Mouse (Mus musculus): ENCODE measurements around the gene Ccl6.

The Ccl6 gene

DNA sequence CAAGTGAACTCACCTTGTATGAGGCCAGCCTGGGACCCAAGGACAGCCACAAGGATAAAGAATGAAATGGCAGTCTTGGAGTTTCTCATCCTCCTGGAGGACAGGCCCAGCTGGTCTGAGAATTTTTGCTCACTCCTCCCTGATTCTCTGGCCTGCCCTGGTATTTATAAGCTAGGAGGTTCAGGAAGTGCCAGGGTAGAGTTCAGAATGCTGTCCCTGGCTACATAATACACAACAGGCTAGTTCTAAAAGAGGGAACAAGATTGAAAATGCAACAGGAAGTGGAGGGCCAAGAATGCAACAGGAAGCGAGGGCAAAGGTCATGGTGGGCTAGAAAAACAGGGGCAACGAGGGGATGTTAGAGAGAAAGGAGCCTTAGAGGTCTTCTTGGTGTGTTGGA lies at the start of gene Ccl6:
TSS of gene Ccl6 (minus strand) at position 235 of the 400 bp plus-strand sequence.
- no peak for DNase-seq (ENCODE audit: low spot score)

DNA sequence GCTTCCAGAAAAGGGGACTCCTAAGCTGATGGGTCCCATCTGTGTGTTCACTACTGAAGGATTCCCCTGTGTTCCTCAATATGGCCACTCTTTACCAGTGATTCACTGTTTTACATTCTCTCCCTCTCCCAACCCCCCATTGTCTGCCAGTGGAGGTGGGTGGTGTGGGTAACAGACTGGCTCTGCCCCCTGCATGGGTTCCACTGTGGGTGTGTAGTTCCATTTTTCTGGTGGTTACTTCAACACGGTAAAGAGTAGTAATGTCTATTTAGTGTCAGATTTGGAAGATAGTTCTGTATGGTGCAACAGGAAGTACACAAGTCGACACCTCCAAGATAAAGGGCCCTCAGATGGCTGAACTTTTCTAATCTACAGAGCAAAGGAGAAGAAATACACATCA lies 48.3 kb upstream of the Ccl6 start:
- no peak for DNase-seq (ENCODE audit: low spot score)

DNA sequence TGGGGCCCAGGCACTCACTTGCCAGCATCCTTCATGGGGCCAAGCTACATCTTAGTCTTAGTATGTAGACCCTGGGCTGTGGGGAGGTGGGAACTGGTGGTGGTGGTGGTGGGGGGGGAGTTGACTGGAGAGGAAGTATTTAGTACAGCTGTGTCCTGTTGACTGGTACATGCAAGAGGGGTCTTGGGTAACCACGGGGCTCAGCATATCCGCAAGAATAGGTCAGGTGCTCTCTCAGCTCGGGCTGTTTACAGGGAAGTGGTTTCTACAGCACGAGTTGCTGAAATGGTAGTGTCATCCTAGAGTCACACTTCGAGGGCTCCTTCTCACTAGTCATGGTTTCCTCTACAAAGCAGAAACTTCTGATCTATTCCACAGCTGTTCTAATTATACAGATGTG lies 47.3 kb upstream of the Ccl6 start:
- peak; percentile 43 for DNase-seq (ENCODE audit: low spot score)

DNA sequence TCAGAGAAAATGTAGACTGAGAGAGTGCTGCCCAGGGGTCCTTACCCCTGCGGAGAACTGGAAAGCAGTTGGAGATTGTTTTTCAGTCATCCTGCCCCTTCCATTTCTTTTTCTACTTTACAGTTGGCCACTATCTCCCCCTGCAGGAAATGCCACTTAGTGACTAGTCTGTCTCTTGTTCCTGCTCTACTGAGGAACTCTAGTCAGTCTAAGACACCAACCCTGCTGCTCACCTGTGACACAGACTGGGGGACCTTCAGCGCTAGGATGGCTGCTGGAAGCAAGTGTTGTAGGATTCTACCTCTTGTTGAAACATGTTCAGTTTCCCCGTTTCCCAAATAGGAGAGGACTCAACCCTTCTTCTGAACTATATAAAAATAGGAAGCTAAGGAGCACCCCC lies 46.6 kb upstream of the Ccl6 start:
- no peak for DNase-seq (ENCODE audit: low spot score)

DNA sequence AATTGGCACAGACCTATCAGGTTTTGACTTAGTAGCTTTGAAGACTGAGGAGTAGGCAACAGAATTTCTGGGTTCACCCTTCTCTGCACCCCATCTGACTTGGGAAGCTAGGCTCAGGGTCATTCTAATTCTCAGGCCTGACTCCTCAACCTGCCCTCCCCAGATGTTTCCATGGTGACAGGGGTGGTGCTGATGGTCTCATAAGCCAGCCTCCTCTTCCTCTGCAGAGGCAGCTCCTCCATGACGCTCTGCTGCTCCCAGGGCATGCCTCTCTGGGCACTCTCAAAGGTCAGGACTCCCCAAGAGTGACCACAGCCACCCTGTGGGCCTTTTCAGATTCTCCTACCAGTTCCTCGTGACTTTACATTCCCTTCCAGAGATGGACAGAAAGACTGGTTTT lies 46.0 kb upstream of the Ccl6 start:
- no peak for DNase-seq (ENCODE audit: low spot score)

DNA sequence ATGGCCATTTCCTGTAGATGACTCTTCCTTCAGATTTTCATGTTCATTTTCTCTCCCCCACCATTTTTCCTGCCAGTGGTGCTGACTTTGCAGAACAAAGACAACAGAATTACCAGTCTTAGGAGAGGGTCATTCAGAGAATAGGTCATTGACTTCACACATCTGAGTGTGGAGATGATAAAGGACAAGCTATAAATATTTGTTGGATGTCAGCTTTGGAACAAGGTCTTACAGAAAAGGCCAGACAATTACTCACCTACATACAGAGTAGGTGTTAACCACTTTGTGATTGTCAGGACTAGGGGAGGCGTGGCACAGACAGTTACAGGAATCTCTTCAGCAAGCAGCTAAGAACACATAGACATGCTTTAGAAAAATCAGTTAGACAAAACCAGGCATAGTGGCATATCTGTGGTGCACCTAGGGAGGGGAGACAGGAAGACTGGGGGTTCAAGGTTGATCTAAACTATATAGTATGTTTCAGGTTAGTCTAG lies 43.9 kb upstream of the Ccl6 start:
- no peak for DNase-seq (ENCODE audit: low spot score)

DNA sequence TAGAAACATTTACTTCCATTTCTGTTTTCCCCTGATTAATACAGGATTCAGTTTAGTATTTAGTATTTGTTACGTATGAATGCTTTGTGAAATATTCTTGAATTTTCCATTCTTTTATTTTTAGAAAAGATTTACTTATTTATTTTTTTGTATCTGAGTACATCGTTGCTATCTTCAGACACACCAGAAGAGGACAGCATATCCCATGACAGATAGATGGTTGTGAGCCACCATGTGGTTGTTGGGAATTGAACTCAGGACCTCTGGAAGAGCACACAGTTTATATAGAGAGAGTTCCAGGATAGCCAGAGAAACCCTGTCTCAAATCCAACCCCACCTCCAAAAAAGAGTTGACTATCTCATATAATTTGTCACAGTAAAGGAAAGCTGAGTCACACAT lies 42.0 kb upstream of the Ccl6 start:
- DNase-seq (ENCODE audit: low spot score): no peak

DNA sequence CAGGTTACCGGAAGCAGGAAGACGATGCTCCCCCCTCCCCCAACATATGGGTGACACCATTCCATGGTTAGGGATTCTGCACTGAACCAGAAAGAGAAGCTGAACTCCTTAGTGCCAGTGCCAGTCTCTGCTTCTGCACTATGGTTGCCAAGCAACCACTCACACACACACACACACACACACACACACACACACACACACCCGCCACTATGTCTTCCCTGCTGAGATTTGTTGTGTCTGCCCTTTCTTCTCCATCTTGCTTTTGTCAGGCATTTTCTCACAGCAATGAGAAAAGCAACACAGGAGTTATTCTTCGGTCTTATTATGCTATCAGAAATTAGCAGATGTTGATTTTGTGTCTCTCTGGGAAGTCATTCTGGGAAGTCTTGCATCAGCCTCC lies 41.5 kb upstream of the Ccl6 start:
- DNase-seq (ENCODE audit: low spot score): no peak

DNA sequence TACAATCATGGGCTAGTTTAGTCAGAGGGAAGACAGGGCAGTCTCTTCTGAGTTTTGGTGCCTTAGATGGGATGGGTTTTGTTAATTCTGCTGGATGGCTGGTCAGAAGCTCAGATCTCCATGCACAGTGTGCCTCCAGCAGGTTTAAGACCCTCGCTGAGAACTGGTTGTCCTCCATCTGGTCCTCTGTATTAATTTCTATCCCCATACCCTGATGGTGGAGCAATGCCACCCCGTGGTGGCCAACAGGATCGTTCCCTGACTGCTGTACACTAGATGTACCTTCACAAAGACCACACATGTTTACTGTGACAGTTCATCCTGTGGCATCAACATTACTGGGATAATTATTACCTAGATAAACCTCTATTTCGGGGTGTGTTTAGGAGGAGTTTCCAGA lies 39.9 kb upstream of the Ccl6 start:
- DNase-seq (ENCODE audit: low spot score): no peak

DNA sequence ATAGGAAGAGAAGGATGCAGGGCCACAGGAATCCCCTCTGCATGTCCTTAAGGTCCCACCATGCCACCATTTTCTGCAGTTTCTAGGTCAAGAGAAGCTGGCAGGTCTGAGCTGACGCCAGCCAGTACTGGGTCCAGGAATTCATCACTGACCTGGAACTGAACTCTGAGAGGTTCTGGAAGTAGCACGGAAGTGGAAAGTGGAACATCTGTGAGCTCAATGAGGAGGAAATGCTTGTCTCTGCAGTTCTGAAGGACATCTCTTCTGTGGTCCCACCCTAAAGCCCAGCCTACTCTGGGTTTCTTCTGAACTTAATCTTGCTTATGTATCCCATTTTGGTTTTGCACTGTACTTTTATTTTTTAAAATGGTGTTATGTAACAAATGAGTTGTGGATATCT lies 38.2 kb upstream of the Ccl6 start:
- DNase-seq (ENCODE audit: low spot score): no peak

DNA sequence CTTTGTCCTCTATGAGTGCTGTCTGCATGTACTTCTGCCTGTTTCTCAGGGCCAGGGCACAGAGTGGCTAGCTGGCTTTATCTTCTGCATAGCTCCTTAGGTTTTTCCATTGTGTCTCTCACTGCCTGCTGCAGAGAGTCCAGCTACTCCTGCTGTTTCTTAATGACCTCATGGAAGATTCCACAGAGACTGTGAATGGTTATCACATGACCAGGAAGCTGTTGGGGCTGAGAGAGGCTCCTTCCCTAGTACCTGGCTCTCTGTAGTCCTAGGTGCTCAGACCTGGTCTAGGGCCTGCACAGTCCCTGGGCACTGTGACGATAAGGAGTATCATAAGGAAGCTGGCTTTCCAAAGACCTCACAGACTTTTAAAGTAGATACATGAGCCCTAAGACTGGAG lies 37.7 kb upstream of the Ccl6 start:
- no peak for DNase-seq (ENCODE audit: low spot score)

DNA sequence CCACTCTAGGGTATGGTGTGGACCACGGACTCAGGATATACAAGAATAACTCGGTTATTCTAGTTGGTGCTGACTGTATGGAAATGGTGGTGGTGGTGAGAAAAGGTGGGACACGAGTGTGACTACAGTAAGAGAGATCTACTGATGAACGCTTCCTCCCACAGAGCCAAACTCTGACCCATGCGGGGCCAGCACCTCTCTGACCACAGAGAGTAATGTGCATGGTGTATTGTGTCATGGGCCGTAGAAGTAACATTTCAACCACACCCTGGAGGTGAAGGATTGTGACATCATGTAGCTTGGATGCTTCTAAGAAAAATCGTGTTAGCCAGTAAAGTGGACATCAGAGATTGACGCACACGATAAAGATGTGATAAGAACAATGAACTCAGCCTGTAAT lies 35.9 kb upstream of the Ccl6 start:
- DNase-seq (ENCODE audit: low spot score): no peak

DNA sequence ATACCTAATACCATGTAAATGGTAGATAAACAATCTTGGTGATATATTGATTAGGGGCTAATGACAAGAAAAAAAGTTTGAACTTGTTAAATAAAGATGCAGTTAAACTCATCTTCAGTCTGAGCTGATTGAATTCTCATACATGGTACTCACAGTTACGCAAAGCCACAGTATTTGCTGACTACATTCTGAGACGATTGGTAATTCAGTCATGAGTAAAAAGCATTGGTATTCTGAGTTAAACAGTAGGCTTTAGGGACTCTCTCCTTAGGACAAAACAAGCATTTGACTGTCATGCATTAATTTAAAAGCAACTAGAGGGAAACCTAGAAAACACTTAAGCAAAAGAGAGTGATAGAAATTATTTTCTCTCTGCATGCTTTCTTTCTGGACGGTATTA lies 30.7 kb upstream of the Ccl6 start:
- no peak for DNase-seq (ENCODE audit: low spot score)

DNA sequence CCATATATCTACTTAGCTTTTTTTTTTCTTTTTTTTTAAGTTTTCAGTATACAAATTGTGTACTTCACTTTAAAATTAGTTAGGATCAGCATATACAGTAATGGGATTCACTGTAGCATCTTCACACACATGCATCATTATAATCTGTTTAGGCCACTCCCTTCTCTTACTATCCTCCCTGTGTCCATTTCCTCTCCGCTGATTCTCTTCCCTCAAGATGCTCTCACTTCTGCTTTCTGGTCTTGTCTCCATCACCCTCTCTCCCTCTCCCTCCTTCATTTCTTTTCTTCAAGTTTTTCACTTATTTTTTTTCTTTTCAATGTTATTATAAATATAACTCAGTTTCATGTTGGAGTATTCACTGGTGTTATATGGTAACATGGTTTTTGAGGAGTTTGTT lies 26.1 kb upstream of the Ccl6 start:
- no peak for DNase-seq (ENCODE audit: low spot score)

DNA sequence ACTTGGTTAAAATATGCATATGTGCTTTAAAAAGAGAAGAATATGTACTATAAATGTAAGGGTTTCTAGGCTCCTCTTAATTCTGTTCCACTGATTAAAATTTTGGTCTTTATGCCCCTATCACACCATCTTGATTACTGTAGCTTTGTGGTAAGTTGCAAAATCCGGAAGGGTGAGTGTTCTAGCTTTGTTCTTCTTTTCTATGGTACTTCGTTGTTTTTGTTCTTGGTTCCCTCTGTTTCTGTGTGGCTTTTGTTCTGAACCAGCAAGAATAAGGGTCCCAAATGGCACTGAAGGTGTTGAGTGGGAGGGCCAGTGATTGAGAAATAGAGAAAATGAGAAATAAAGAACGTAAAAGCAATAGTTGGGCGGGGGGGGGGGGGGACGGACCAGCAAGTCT lies 25.4 kb upstream of the Ccl6 start:
- no peak for DNase-seq (ENCODE audit: low spot score)

DNA sequence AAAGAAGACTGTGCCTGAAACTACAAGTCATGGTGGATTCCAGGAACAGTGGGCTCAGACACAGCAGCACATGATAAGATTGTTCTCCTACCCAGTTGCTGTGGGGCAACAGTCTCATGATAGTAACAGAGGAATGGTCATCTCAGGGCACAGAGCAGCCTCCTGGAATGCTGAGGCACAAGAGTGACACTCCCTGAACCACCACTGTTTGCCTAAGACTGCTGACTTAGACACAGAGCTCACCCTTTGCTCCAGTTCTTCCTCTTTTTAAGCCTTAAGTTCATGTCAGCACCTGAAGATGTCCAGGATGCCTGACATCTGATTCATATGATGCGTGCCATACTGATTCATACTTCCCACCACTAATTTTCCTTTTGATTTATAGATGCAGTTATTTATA lies 23.7 kb upstream of the Ccl6 start:
- DNase-seq (ENCODE audit: low spot score): no peak

DNA sequence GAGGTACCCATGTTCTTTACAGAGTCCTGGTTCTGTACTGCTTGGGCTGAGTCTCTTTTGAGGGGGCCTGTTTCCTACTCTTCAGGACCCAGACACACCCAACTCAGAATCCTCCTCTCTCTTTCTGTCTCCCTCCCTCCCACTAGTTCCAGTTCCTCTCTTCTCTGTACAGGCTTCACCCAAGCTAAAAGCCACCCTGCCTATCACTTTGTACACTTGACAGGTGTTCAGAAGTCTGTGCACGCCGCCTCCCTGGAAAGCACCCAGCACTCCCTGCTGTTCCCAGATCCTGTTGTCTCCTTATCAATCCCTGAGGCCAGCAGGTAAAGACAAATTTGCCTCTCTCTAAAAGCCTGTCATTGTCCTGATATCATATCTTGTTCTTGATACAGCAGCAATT lies 18.0 kb upstream of the Ccl6 start:
- no peak for DNase-seq (ENCODE audit: low spot score)

DNA sequence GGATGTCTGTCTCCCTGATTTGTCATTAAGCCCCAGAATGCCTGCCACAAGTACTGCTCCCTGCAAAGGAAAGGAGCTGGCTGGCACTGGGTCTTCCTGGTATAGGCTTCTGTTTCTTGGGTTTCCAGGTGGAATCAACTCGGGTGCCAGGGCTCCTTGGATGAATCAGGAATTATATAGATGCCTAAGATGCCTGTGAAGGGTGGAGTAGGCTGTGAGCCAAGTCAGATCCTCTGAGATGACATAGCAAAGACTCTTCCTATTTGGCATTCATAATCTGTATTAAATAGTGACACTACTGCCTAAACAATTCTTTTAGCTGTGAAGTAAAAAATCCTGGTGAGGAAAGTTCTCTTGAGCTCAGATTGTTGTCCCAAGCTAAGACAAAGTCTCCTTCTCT lies 13.5 kb upstream of the Ccl6 start:
- DNase-seq (ENCODE audit: low spot score): no peak

DNA sequence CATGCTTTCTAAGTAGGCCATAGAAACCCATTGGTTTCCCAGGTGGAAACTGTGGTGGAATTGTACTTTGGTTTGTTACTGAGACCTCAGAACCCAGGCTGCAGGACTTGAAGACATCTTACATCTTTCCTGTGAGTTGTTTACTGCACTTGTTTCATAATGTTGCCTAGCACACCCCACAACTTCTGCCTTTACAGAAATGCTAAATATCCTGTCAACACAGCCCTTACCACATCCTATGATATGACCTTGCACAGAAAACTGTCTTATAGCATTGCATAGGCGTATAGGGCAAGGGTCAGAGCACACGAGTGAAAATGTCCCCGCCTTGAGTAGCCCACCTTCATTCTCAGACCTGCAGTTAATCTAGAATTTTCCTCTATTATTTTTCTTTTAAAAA lies 12.6 kb upstream of the Ccl6 start:
- no peak for DNase-seq (ENCODE audit: low spot score)

DNA sequence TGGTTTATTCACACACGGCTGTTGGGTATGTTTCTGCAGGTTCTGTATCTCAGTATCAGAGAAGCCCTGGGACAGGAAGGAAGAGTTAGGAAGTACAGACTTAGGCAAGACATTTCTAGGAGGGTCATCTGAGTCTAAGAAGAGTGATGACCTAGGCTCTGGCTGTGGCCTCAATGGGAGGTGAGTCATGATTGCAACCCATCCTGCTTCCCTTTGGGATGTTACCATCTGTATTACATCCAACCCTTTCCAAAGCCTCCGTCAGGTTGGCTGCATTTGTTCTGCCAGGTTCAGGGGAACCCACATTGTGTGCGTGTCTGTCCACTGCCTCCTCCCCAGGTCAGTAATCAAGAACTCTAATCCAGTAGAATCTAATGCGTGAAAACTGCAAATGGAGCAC lies 11.8 kb upstream of the Ccl6 start:
- no peak for DNase-seq (ENCODE audit: low spot score)

DNA sequence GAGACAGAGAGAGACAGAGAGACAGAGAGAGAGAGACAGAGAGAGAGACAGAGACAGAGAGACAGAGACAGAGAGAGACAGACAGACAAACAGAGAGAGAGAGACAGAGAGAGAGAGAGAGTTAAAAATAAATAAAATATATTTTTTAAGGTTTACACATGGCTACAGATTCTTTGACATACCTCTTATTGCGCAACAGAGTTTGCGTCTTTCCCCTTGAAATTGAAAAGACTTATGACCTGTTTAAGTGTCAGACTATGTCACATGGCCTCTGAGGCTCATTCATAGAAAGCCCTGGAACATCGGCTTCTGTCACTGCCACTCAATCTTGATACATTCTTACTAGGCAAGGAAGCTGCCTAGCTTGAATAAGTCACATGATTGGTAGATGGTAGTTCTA lies 10.5 kb upstream of the Ccl6 start:
- no peak for DNase-seq (ENCODE audit: low spot score)

DNA sequence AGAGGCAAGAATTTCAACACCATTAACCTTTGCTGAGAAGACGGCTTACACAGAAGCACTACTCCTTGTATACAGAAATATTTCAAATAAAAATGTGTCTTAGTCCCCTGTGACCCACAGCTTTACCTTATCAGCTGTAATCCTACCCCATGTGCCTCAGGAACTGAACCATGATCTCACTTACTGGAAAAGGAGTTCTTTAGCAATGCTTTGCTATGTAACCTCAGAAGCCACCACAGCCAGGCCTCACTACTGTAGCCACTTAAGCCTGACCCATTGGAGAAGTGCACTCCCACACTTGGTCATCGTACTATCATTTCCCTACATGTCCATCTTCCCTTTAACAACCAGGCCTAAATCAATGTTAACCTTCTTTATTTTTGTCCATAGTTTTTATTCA lies 7.7 kb upstream of the Ccl6 start:
- no peak for DNase-seq (ENCODE audit: low spot score)

DNA sequence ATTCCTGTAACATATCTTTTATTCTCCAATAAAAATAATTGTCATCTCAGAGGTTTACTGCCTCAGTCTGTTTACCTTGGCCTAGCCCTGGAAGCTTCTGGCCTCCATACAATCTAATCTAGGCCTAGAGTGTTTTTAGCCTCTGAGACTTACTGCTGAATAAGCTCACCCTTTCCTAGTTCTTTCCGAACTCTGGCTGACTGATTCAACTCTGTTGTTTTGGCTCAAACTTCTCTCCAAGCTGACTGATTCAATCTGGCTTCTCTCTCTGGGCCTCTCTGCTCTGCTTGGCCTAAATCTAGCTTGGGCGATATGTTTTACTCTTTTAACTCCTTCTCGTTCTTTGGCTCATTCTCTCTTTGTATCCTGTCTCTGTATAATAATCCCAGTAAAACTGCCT lies 6.1 kb upstream of the Ccl6 start:
- DNase-seq (ENCODE audit: low spot score): no peak

DNA sequence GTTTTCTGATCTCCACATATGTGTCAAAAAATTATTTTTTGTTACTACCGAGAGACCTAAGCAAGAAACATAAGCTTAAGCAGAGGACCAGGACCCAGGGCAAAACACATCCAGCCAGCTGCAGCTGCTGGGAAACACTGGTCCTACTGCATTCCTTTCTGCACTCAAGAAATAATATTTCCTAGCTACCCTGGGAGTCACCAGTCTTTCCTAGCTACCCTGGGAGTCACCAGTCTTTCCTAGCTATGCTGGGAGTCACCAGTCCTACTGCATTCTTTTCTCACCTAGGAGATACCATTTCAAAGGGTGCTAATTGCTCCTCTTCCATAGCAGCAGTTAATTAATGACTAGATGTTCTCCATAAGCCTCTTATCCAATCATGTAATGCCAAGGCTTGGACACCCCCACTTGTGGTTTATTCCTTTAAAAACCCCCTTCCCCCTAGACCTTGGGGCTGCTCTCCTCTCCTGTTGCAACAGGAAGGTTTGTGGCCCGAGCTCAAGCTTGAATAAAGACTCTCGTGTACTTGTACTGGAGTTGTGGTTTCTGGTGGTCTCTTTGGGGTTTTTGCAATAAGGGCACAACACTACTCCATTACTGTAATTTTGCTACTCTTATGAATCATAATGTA lies 5.4 kb upstream of the Ccl6 start:
- no peak for DNase-seq (ENCODE audit: low spot score)

DNA sequence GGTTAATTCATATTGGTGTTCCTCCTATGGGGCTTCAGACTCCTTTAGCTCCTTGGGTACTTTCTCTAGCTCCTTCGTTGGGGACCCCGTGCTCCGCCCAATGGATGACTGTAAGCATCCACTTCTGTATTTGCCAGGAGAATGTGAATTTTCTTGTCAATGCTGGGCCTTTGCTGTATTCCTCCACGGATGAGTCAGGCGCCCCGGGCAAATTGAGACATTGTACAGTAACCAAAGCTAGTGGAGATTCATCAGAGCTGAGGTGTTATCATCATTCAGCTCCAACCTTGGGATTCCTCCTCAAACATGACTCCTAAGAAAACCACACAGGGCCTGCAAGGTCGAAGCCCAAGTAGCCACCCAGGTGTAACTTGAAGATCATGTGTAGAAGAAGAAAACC lies 4.9 kb upstream of the Ccl6 start:
- DNase-seq (ENCODE audit: low spot score): no peak

Data from layer of hippocampus, adult 11-12 months (tissue).